Mouse (Mus musculus): ENCODE measurements around the gene Cdk2ap2. TPM values are rescaled to one million over a fixed set of nuclear protein-coding genes. Genes with fewer than 3 reads are reported as not detected.

Gene Cdk2ap2
- total and polyA plus RNA-seq, 3 experiments, result 25.4 to 60.2 (median 40.9) TPM

DNA sequence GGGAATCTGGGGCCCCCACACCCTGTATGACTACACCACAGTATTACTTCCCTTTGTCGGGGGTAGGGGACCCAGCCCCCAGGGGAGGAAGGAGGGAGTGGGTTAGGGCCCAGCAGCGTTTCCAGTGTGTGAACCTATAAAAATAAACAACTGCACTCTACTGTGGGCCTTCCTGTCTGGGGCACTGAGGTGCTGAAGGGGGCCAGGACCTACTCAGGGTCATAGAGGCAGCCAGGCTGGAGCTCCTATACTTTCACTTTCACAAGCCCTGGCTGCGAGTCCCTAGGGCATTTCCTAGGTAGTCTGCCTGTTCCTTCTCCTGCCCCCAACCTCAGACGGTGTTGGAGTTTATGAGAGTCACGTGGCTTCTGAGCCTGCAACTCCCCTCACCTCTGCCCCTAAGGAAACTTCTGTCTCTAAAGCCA is 16.8 kb downstream of the Cdk2ap2 start:
- H3K9me3 ChIP-seq (replicated peaks), result no peaks in the 10 kb centered on the region
- peaks cover 39% of the 10 kb centered on the region for H3K4me1 ChIP-seq (ENCODE audit: insufficient read depth, low read depth, low read length)
- DNase-seq (ENCODE audit: low spot score) (peak; percentile 45), ATAC-seq (ENCODE audit: extremely low read depth, insufficient number of reproducible peaks, low FRiP score, poor library complexity, severe bottlenecking) (peak; percentile 40; the same call in 1 of the 2 replicates)
- peak overlapping the region; percentile 28; the same call in 1 of the 2 replicates for H3K4me3 ChIP-seq (ENCODE audit: low read depth, low read length)
- no peaks in the 10 kb centered on the region for H3K27me3 ChIP-seq (ENCODE audit: insufficient read depth, low read length)
- TF ChIP-seq CTCF (IDR thresholded peaks at IDR 0.05; ENCODE audit: low read depth, low read length) (no peak), TAL1 (conservative IDR thresholded peaks at IDR 0.05; ENCODE audit: low read depth, low read length) (no peak), POLR2AphosphoS5 (IDR thresholded peaks at IDR 0.05; ENCODE audit: insufficient replicate concordance, low read depth, low read length) (no peak), GATA1 (IDR thresholded peaks at IDR 0.05; ENCODE audit: borderline replicate concordance, low read length) (no peak), GATA2 (IDR thresholded peaks at IDR 0.05; ENCODE audit: borderline replicate concordance, low read depth, low read length) (no peak)
- peaks cover 98% of the 10 kb centered on the region for H3K36me3 ChIP-seq (replicated peaks)

DNA sequence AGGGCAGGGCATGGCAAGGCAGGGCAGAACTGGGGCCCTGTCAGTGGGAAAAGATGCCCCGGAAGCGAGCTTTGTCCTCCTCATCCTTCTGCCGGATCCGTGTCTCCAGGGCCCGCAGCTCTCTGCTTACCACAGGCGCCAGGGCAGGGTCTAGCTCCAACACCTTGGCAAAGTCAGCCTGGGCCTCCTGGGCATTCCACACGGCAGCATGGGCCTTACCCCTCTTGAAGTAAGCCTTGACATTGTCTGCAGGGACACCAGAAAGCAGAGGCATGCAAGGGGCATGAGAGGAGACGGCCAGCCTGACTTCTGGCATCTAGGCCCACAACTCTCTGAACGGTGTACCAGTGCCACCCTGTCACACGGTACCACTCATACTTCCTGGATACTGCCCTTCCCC is 17.6 kb downstream of the Cdk2ap2 start:
- TF ChIP-seq GATA1 (IDR thresholded peaks at IDR 0.05; ENCODE audit: borderline replicate concordance, low read length) (no peak), TAL1 (conservative IDR thresholded peaks at IDR 0.05; ENCODE audit: low read depth, low read length) (no peak), POLR2AphosphoS5 (IDR thresholded peaks at IDR 0.05; ENCODE audit: insufficient replicate concordance, low read depth, low read length) (no peak), GATA2 (IDR thresholded peaks at IDR 0.05; ENCODE audit: borderline replicate concordance, low read depth, low read length) (no peak), CTCF (IDR thresholded peaks at IDR 0.05; ENCODE audit: low read depth, low read length) (no peak)
- DNase-seq (ENCODE audit: low spot score) (no peak), ATAC-seq (ENCODE audit: extremely low read depth, insufficient number of reproducible peaks, low FRiP score, poor library complexity, severe bottlenecking) (no peak)
- peaks cover 94% of the 10 kb centered on the region for H3K36me3 ChIP-seq (replicated peaks)
- H3K9me3 ChIP-seq (replicated peaks), result no peaks in the 10 kb centered on the region
- H3K4me1 ChIP-seq (ENCODE audit: insufficient read depth, low read depth, low read length), result peaks cover 43% of the 10 kb centered on the region
- H3K27me3 ChIP-seq (ENCODE audit: insufficient read depth, low read length), result no peaks in the 10 kb centered on the region
- no peak overlapping the region; the same call in 1 of the 2 replicates for H3K4me3 ChIP-seq (ENCODE audit: low read depth, low read length)

DNA sequence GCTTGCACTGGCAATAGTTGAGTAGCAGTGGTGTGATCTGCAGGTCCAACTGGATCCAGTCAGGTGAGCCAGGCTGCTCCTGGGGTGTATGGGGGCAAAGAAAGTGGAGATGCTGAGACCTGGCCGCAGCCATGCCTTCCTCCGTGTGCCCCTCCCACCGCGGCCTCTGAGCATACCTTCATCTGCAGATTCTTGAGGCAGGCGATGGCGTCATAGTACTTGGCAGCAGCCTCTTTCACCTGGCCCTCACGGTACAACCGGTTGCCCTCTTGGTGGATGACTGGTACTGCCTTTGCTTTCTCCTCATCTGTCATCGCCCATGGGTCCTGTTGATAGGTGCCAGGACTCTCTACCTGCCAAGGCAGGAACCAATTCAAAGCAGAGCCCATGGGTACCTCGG is 18.2 kb downstream of the Cdk2ap2 start:
- no peak for TF ChIP-seq TAL1 (conservative IDR thresholded peaks at IDR 0.05; ENCODE audit: low read depth, low read length)
- no peak for TF ChIP-seq GATA2 (IDR thresholded peaks at IDR 0.05; ENCODE audit: borderline replicate concordance, low read depth, low read length)
- TF ChIP-seq POLR2AphosphoS5 (IDR thresholded peaks at IDR 0.05; ENCODE audit: insufficient replicate concordance, low read depth, low read length), result no peak
- no peak for TF ChIP-seq CTCF (IDR thresholded peaks at IDR 0.05; ENCODE audit: low read depth, low read length)
- TF ChIP-seq GATA1 (IDR thresholded peaks at IDR 0.05; ENCODE audit: borderline replicate concordance, low read length), result no peak
- ATAC-seq (ENCODE audit: extremely low read depth, insufficient number of reproducible peaks, low FRiP score, poor library complexity, severe bottlenecking) (no peak), DNase-seq (ENCODE audit: low spot score) (no peak)
- Histone ChIP-seq H3K36me3 (replicated peaks) (peaks cover 88% of the 10 kb centered on the region), H3K27me3 (ENCODE audit: insufficient read depth, low read length) (no peaks in the 10 kb centered on the region), H3K4me1 (ENCODE audit: insufficient read depth, low read depth, low read length) (peaks cover 49% of the 10 kb centered on the region), H3K9me3 (replicated peaks) (no peaks in the 10 kb centered on the region), H3K4me3 (ENCODE audit: low read depth, low read length) (peak overlapping the region; percentile 17; the same call in 1 of the 2 replicates)

DNA sequence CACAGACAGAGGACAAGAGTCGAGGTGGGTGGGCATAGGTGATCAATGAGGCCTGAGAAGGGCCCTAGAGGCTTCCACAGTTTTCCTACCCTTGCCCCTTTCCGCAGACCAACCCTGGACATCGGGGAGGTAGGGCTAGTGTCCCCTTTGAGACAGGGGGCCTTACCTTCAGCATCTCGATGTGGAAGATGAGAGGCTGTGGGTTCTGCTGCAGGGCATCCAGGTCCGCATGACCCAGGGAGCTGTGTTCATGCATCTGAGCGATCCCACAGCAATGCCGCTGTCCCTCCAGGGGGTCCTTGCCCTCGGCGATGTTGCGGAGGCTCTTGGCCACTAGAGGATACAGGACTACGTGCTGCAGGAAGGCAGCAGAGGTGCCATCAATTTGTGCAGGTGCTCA is 18.8 kb downstream of the Cdk2ap2 start:
- Histone ChIP-seq H3K4me1 (ENCODE audit: insufficient read depth, low read depth, low read length) (peaks cover 52% of the 10 kb centered on the region), H3K9me3 (replicated peaks) (no peaks in the 10 kb centered on the region), H3K27me3 (ENCODE audit: insufficient read depth, low read length) (no peaks in the 10 kb centered on the region), H3K36me3 (replicated peaks) (peaks cover 84% of the 10 kb centered on the region), H3K4me3 (ENCODE audit: low read depth, low read length) (no peak overlapping the region)
- TF ChIP-seq GATA1 (IDR thresholded peaks at IDR 0.05; ENCODE audit: borderline replicate concordance, low read length) (no peak), GATA2 (IDR thresholded peaks at IDR 0.05; ENCODE audit: borderline replicate concordance, low read depth, low read length) (no peak), CTCF (IDR thresholded peaks at IDR 0.05; ENCODE audit: low read depth, low read length) (no peak), TAL1 (conservative IDR thresholded peaks at IDR 0.05; ENCODE audit: low read depth, low read length) (no peak)
- DNase-seq (ENCODE audit: low spot score) (no peak), ATAC-seq (ENCODE audit: extremely low read depth, insufficient number of reproducible peaks, low FRiP score, poor library complexity, severe bottlenecking) (no peak)

DNA sequence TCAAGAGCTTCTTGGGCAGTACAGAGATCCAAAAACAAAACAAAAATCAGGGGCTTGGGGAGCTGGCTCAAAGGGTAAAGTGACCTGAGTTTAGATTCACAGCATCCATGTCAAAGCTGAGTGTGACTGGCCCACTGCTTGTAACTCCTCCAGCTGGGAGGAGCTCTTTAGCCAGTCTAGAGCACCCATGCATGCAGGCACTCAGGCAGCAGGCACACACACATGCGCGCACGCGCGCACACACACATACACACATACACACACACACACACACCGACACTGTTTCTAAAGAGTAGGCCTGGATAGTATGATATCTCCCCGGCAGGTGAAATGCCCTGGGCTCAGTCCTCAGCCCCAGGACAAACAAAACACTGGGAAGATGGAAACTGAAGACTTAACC is 20.0 kb downstream of the Cdk2ap2 start:
- no peak overlapping the region for H3K4me3 ChIP-seq (ENCODE audit: low read depth, low read length)
- ATAC-seq (ENCODE audit: extremely low read depth, insufficient number of reproducible peaks, low FRiP score, poor library complexity, severe bottlenecking) (no peak), DNase-seq (ENCODE audit: low spot score) (no peak)
- peaks cover 72% of the 10 kb centered on the region for H3K36me3 ChIP-seq (replicated peaks)
- no peaks in the 10 kb centered on the region for H3K9me3 ChIP-seq (replicated peaks)
- TF ChIP-seq CTCF (IDR thresholded peaks at IDR 0.05; ENCODE audit: low read depth, low read length) (no peak), TAL1 (conservative IDR thresholded peaks at IDR 0.05; ENCODE audit: low read depth, low read length) (no peak), POLR2AphosphoS5 (IDR thresholded peaks at IDR 0.05; ENCODE audit: insufficient replicate concordance, low read depth, low read length) (no peak), GATA2 (IDR thresholded peaks at IDR 0.05; ENCODE audit: borderline replicate concordance, low read depth, low read length) (no peak), GATA1 (IDR thresholded peaks at IDR 0.05; ENCODE audit: borderline replicate concordance, low read length) (no peak)
- peaks cover 62% of the 10 kb centered on the region for H3K4me1 ChIP-seq (ENCODE audit: insufficient read depth, low read depth, low read length)
- H3K27me3 ChIP-seq (ENCODE audit: insufficient read depth, low read length), result no peaks in the 10 kb centered on the region

DNA sequence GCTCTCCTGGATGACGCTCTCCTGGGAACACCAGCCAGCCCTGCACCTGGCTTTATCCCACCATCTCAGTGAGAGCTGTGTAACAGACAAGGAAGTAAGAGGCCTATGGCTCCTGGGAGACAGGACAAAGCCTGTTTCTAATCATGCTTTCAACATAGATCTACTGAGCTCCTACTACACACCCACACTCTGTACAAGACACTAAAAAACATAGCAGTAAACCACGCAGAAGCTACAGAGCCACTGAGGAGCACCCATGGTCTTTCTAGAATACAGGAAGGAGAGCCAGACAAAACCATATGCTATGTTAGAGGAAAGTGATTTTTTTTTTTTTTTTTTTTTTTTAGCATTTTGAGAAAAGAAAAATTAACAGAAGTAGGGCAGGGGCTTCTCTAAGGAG is 21.4 kb downstream of the Cdk2ap2 start:
- H3K36me3 ChIP-seq (replicated peaks), result peaks cover 58% of the 10 kb centered on the region
- DNase-seq (ENCODE audit: low spot score) (no peak), ATAC-seq (ENCODE audit: extremely low read depth, insufficient number of reproducible peaks, low FRiP score, poor library complexity, severe bottlenecking) (no peak)
- H3K27me3 ChIP-seq (ENCODE audit: insufficient read depth, low read length), result no peaks in the 10 kb centered on the region
- H3K4me3 ChIP-seq (ENCODE audit: low read depth, low read length), result no peak overlapping the region
- H3K9me3 ChIP-seq (replicated peaks), result no peaks in the 10 kb centered on the region
- peaks cover 64% of the 10 kb centered on the region for H3K4me1 ChIP-seq (ENCODE audit: insufficient read depth, low read depth, low read length)
- TF ChIP-seq POLR2AphosphoS5 (IDR thresholded peaks at IDR 0.05; ENCODE audit: insufficient replicate concordance, low read depth, low read length) (no peak), GATA2 (IDR thresholded peaks at IDR 0.05; ENCODE audit: borderline replicate concordance, low read depth, low read length) (no peak), CTCF (IDR thresholded peaks at IDR 0.05; ENCODE audit: low read depth, low read length) (no peak), TAL1 (conservative IDR thresholded peaks at IDR 0.05; ENCODE audit: low read depth, low read length) (no peak), GATA1 (IDR thresholded peaks at IDR 0.05; ENCODE audit: borderline replicate concordance, low read length) (no peak)
